9 mouse cellular contexts compared by ENCODE assay signal in genomic region chr5:98348605-98349004, GRCm38 (mm10). TPM values are rescaled to one million over a fixed set of nuclear protein-coding genes. Genes with fewer than 3 reads are reported as not detected.
A peak's percentile ranks its signal among the peaks of the same experiment; 100 is the strongest.
DNase-seq lines count a peak whose midpoint lies in the region; ATAC-seq and TF ChIP-seq lines count a peak whose summit lies in the region.
"Had no signal": no experiment of that assay in that cellular context is flagged by ENCODE, and none has a peak within 500 bp of the region (broad histone marks: within the 10 kb centered on the region; RNA-seq: fewer than 3 reads in every experiment).

No protein-coding gene starts in this region.

- TF ChIP-seq CTCF in cortical plate, adult 2 months (IDR thresholded peaks at IDR 0.05; ENCODE audit: extremely low read depth, insufficient read depth, low read length) = peak; percentile 82
- peak; percentile 87 for TF ChIP-seq CTCF in liver, adult 2 months (IDR thresholded peaks at IDR 0.05; ENCODE audit: low read depth, low read length)

- no peaks in the 10 kb centered on the region for H3K79me2 ChIP-seq in liver, adult 2 months (ENCODE audit: control insufficient read depth, insufficient read depth, low read length)

- H3K9ac ChIP-seq in liver, adult 2 months (ENCODE audit: low read depth, low read length) = no peak overlapping the region
- no peak overlapping the region for H3K9ac ChIP-seq in neural tube, embryonic 11.5 days (ENCODE audit: low read length)

- intact Hi-C loops in gastrocnemius, postnatal 36 days (cut with DNase I) = loop anchor here (5.0 to 10.0 kb wide), 3 partner anchors 514 to 806 kb away; no protein-coding TSS in a partner anchor

- no peaks in the 10 kb centered on the region for H3K4me1 ChIP-seq in cortical plate, adult 2 months (ENCODE audit: control insufficient read depth, insufficient read depth, low read length)
- H3K4me1 ChIP-seq in liver, adult 2 months (ENCODE audit: control insufficient read depth, insufficient read depth, low read length) = no peaks in the 10 kb centered on the region
- H3K4me1 ChIP-seq in neural tube, embryonic 11.5 days (ENCODE audit: control insufficient read depth, insufficient read depth, low read length) = no peaks in the 10 kb centered on the region

- H3K4me3 ChIP-seq in cortical plate, adult 2 months (ENCODE audit: insufficient read depth, low read length) = no peak overlapping the region
- H3K4me3 ChIP-seq in liver, adult 2 months (ENCODE audit: insufficient read depth, low read depth, low read length) = no peak overlapping the region
- H3K4me3 ChIP-seq in neural tube, embryonic 11.5 days (ENCODE audit: low read depth, low read length) = no peak overlapping the region
- H3K4me3 ChIP-seq: erythroblast, embryonic 14.5 days had no signal

- no peak overlapping the region for H3K27ac ChIP-seq in cortical plate, adult 2 months (ENCODE audit: insufficient read depth, low read length)
- H3K27ac ChIP-seq in liver, adult 2 months (replicated peaks; ENCODE audit: insufficient read depth, low read depth, low read length) = no peak overlapping the region
- H3K27ac ChIP-seq in neural tube, embryonic 11.5 days (ENCODE audit: low read depth, low read length) = no peak overlapping the region

- no peaks in the 10 kb centered on the region for H3K27me3 ChIP-seq in liver, adult 2 months (ENCODE audit: control insufficient read depth, insufficient read depth, low read length)
- H3K27me3 ChIP-seq in neural tube, embryonic 11.5 days (ENCODE audit: control insufficient read depth, insufficient read depth, low read length) = no peaks in the 10 kb centered on the region

- WGBS in liver, adult 2 months = 15% methylated on average over 8 of the region's 8 CpGs
- WGBS in neural tube, embryonic 11.5 days = 13% methylated on average over 8 of the region's 8 CpGs

- H3K9me3 ChIP-seq in neural tube, embryonic 11.5 days (ENCODE audit: control insufficient read depth, low read length) = no peaks in the 10 kb centered on the region

- H3K36me3 ChIP-seq in liver, adult 2 months (ENCODE audit: control insufficient read depth, insufficient read depth, low read length) = no peaks in the 10 kb centered on the region
- H3K36me3 ChIP-seq in neural tube, embryonic 11.5 days (ENCODE audit: control insufficient read depth, insufficient read depth, low read length) = no peaks in the 10 kb centered on the region

- peak; percentile 65; the same call in 1 of the 2 replicates for ATAC-seq in neural tube, embryonic 11.5 days (ENCODE audit: insufficient read depth, low FRiP score, low TSS enrichment)

- H3K4me2 ChIP-seq in neural tube, embryonic 11.5 days (ENCODE audit: low read depth) = no peak overlapping the region

- DNase-seq in 416B (ENCODE audit: low read depth) (peak; percentile 64), adipocyte (ENCODE audit: low spot score) (peak; percentile 72)
- DNase-seq in gastrocnemius, postnatal 36 days = peak; percentile 54
- peak; percentile 85 for DNase-seq in kidney, postnatal 10 days
- DNase-seq in liver, adult 2 months (ENCODE audit: extremely low read depth, low read depth, low spot score) = peak; percentile 14
- DNase-seq in neural tube, embryonic 11.5 days (ENCODE audit: low spot score) = peak; percentile 85
- peak; percentile 83 for DNase-seq in testis, postnatal 10 days (ENCODE audit: low spot score)

- TF ChIP-seq POLR2A in cortical plate, adult 2 months (IDR thresholded peaks at IDR 0.05; ENCODE audit: extremely low read depth, insufficient read depth, low read length) = no peak
- TF ChIP-seq POLR2A in liver, adult 2 months (IDR thresholded peaks at IDR 0.05; ENCODE audit: extremely low read depth, insufficient read depth, low read length) = no peak

RNA-seq across cellular contexts. Expression of gene Cfap299, which starts 19.5 kb away (rescaled TPM):
- polyA plus RNA-seq in cortical plate, adult 2 months (2012; rRNA removed) = 0.69 and 0.70 TPM in 2 replicates
- total RNA-seq in gastrocnemius, postnatal 36 days (2021) = not detected
- total RNA-seq in liver, adult 2 months (2014; rRNA removed) = not detected in 2 replicates
- polyA plus RNA-seq in liver, adult 2 months (2012; rRNA removed) = not detected in 2 replicates
- 0.39 TPM in 1 of 2 replicates, not detected in the other for polyA plus RNA-seq in neural tube, embryonic 11.5 days (2014; fragmentation: Nextera tagmentation; extraction: Ambion mirVana)
- polyA plus RNA-seq: erythroblast, embryonic 14.5 days had no signal

Comparison
In these comparisons a context has a peak if more than half of its experiments do, and no peak if none do; other contexts are left out.
1. DNase-seq: peak in every context shown above with its lines; median percentile 85 in kidney, postnatal 10 days; 85 in neural tube, embryonic 11.5 days; 83 in testis, postnatal 10 days; 72 in adipocyte; 64 in 416B; 54 in gastrocnemius, postnatal 36 days; 14 in liver, adult 2 months.